Mouse (Mus musculus): ENCODE results near the gene Nf1.

DNA sequence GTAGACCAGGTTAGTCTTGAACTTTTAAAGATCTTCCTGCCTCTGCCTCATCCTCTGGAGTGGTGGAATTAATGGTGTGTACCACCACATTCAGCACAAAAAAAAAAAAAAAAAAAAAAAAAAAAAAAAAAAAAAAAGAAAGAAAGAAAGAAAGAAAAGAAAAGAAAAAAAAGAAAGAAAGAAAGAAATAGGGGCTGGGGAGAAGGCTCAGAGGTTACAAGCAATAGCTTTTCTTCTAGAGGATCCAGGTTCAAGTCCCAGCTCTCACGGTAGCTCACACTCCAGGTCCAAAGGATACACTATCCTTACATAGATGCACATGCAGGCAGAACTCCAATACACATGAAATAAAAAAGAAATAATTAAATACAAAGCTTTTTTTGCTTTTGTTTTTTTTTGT, 9.9 kb upstream of the Nf1 start:
- TF ChIP-seq GATA1 (IDR thresholded peaks at IDR 0.05; ENCODE audit: low read length), result no peak
- TF ChIP-seq TAL1 (IDR thresholded peaks at IDR 0.05; ENCODE audit: low read length), result no peak

All from erythroblast, embryonic 14.5 days (primary cell).